Mouse (Mus musculus) midbrain, postnatal 0 days (tissue): ENCODE results near the gene Gm10974. TPM values are rescaled to one million over a fixed set of nuclear protein-coding genes. Genes with fewer than 3 reads are reported as not detected.

Experiments used
- ATAC-seq: fragments of 200-750 bp; cut with Nextera tagmentation; 2 replicates; pipeline ENCODE4 v1.8.0; 2017; ENCODE audit warnings: moderate number of reproducible peaks, mild to moderate bottlenecking, moderate TSS enrichment, moderate library complexity; ENCODE audit not compliant: low FRiP score
- DNase-seq: peaks from one replicate; pipeline ENCODE4 v3.0.0-alpha.2; 2015; ENCODE audit warnings: low spot score
- H3K27ac ChIP-seq: fragments of 300-500 bp; sonication (generic); 2 replicates; pipeline ENCODE4 v1.5.1; 2014; ENCODE audit warnings: low read depth, mild to moderate bottlenecking, low read length, mixed read lengths
- H3K27me3 ChIP-seq: fragments of 300-500 bp; sonication (generic); 2 replicates; pipeline ENCODE4 v1.6.1; 2014; ENCODE audit warnings: low read length, control low read depth, mixed read lengths; ENCODE audit not compliant: insufficient read depth
- H3K36me3 ChIP-seq: fragments of 300-500 bp; sonication (generic); 2 replicates; pipeline ENCODE4 v1.6.1; 2014; ENCODE audit warnings: low read length, control low read depth, mixed read lengths; ENCODE audit not compliant: insufficient read depth
- H3K4me1 ChIP-seq: fragments of 300-500 bp; sonication (generic); 2 replicates; pipeline ENCODE4 v1.6.1; 2014; ENCODE audit warnings: mild to moderate bottlenecking, control low read depth, antibody characterized with exemption, low read length, mixed read lengths; ENCODE audit not compliant: insufficient read depth
- H3K4me2 ChIP-seq: fragments of 300-500 bp; sonication (generic); 2 replicates; pipeline ENCODE4 v1.6.1; 2014; ENCODE audit warnings: low read depth, mild to moderate bottlenecking, low read length, mixed read lengths; ENCODE audit not compliant: poor library complexity, severe bottlenecking
- H3K4me3 ChIP-seq: fragments of 300-500 bp; sonication (generic); 2 replicates; pipeline ENCODE4 v1.5.1; 2014; ENCODE audit warnings: low read depth, mild to moderate bottlenecking, low read length, moderate library complexity
- H3K9ac ChIP-seq: fragments of 300-500 bp; sonication (generic); replicated peaks from 2 replicates; pipeline ENCODE4 v1.6.1; 2014; ENCODE audit warnings: mild to moderate bottlenecking, low read length, moderate library complexity, mixed read lengths; ENCODE audit not compliant: poor library complexity, severe bottlenecking
- H3K9me3 ChIP-seq: fragments of 300-500 bp; sonication (generic); 2 replicates; pipeline ENCODE4 v1.6.1; 2016; ENCODE audit warnings: low read length, control low read depth
- CTCF ChIP-seq: IDR thresholded peaks from 2 replicates; pipeline ENCODE4 v1.5.1; 2016; ENCODE audit warnings: antibody characterized with exemption, mild to moderate bottlenecking
- WGBS: fragments of 180-500 bp; shearing (Covaris S2); extraction: QIAGEN DNeasy Blood & Tissue Kit; methylation state at CpG from one replicate; pipeline ENCODE4 v1.1.7; 2014; 5-methylcytosine and 5-hydroxymethylcytosine counted together
- polyA plus RNA-seq: library from polyadenylated mRNA; unstranded; fragments of >200 nt; fragmentation: Nextera tagmentation; extraction: Ambion mirVana; gene quantifications from 2 replicates; pipeline ENCODE4 v1.2.1, GENCODE M21; 2015
- total RNA-seq: library from RNA; depleted of rRNA; stranded (reverse); fragments of >200 nt; gene quantifications from 2 replicates; pipeline ENCODE4 v1.2.3, GENCODE M21; 2014

Gene Gm10974
- total and polyA plus RNA-seq, 2 experiments from 2014 or later: not detected

GRCm38 (mm10) chr7:66376560-66376959, 10.9 kb downstream of the Gm10974 start:
- ATAC-seq (no peak), DNase-seq (no peak)
- no peak for TF ChIP-seq CTCF
- Histone ChIP-seq H3K4me2 (no peak overlapping the region), H3K27ac (no peak overlapping the region), H3K36me3 (no peaks in the 10 kb centered on the region), H3K4me3 (no peak overlapping the region), H3K9ac (no peak overlapping the region), H3K27me3 (no peaks in the 10 kb centered on the region), H3K4me1 (no peaks in the 10 kb centered on the region), H3K9me3 (no peaks in the 10 kb centered on the region)
- WGBS: 87% methylated on average over 10 of the region's 10 CpGs

DNA sequence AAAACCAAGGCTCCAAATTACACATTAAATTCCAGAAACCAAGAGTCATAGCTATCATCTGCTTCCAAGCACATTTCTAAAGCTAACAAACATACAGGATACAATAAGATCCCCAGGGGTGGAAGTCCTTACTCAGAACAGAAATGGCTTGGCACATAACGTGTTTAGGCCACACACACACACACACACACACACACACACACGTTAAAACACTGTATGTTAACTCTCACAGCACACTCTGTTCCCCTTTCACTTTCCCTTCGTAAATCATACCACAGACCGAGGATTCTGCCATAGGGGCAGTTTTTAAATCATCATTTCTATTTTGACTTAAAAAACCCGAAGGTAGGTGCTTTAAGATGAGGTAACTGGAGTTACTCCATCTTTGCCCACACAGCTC, 18.5 kb downstream of the Gm10974 start:
- TF ChIP-seq CTCF: no peak
- no peaks in the 10 kb centered on the region for H3K36me3 ChIP-seq
- H3K4me1 ChIP-seq: peaks cover 6% of the 10 kb centered on the region; the same call in 1 of the 2 replicates
- H3K27ac ChIP-seq: no peak overlapping the region
- ATAC-seq: no peak
- no peaks in the 10 kb centered on the region for H3K9me3 ChIP-seq
- 74% methylated on average over 5 of the region's 5 CpGs for WGBS
- DNase-seq: no peak
- no peak overlapping the region for H3K9ac ChIP-seq
- peaks cover 8% of the 10 kb centered on the region; the same call in 1 of the 2 replicates for H3K27me3 ChIP-seq
- H3K4me3 ChIP-seq: no peak overlapping the region
- H3K4me2 ChIP-seq: no peak overlapping the region

DNA sequence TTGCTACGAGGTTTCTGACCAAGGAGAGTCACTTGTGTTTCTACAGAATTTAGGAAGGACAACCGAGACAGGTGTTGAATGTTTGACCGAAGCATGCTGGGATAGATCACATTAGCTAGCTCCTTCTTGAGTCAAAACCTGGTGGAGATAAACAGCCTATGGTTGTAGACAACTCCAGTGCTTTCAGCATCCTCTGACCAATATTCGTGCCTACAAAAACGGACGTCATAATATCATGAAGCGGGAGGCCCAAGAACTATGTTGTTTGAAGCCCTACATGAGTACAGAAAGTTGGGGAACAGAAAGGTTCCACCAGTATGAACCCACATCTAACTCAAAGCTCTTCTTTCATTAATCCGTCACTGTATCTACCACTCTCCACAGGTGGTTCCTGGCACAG, 19.2 kb downstream of the Gm10974 start:
- Histone ChIP-seq H3K4me1 (peaks cover 6% of the 10 kb centered on the region; the same call in 1 of the 2 replicates), H3K27me3 (peaks cover 8% of the 10 kb centered on the region; the same call in 1 of the 2 replicates), H3K9me3 (no peaks in the 10 kb centered on the region), H3K27ac (no peak overlapping the region), H3K9ac (no peak overlapping the region), H3K4me2 (no peak overlapping the region), H3K4me3 (no peak overlapping the region), H3K36me3 (no peaks in the 10 kb centered on the region)
- WGBS: 92% methylated on average over 8 of the region's 8 CpGs
- no peak for TF ChIP-seq CTCF
- DNase-seq (no peak), ATAC-seq (no peak)

DNA sequence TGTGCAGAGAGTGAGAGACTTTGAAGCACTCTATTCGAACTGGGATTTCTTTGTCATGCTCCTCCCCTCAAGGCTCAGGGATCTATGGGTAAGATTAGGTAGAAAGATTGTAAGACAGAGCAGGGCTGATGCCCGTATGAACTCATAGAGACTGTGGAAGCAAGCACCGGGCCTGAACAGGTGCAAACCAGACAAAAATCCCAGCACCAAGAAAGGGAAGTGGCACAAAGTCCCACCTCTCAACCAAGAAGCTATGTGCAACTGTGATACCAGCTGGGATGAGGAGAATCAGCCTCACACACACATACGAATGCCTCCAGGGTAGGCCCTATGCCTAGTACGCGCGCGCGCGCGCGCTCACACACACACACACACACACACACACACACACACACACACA, 20.1 kb downstream of the Gm10974 start:
- no peaks in the 10 kb centered on the region for H3K36me3 ChIP-seq
- peaks cover 6% of the 10 kb centered on the region; the same call in 1 of the 2 replicates for H3K4me1 ChIP-seq
- 95% methylated on average over 12 of the region's 12 CpGs for WGBS
- H3K4me3 ChIP-seq: no peak overlapping the region
- H3K9ac ChIP-seq: no peak overlapping the region
- no peak for TF ChIP-seq CTCF
- ATAC-seq (no peak), DNase-seq (no peak)
- H3K9me3 ChIP-seq: no peaks in the 10 kb centered on the region
- H3K27ac ChIP-seq: no peak overlapping the region
- H3K27me3 ChIP-seq: peaks cover 8% of the 10 kb centered on the region; the same call in 1 of the 2 replicates
- H3K4me2 ChIP-seq: no peak overlapping the region

GRCm38 (mm10) chr7:66386411-66386810, 20.7 kb downstream of the Gm10974 start:
- H3K27me3 ChIP-seq: peaks cover 8% of the 10 kb centered on the region; the same call in 1 of the 2 replicates
- peaks cover 6% of the 10 kb centered on the region; the same call in 1 of the 2 replicates for H3K4me1 ChIP-seq
- no peak for TF ChIP-seq CTCF
- H3K4me3 ChIP-seq: no peak overlapping the region
- WGBS: 98% methylated on average over 6 of the region's 6 CpGs
- ATAC-seq (no peak), DNase-seq (no peak)
- H3K27ac ChIP-seq: no peak overlapping the region
- no peaks in the 10 kb centered on the region for H3K36me3 ChIP-seq
- no peaks in the 10 kb centered on the region for H3K9me3 ChIP-seq
- H3K9ac ChIP-seq: no peak overlapping the region
- H3K4me2 ChIP-seq: no peak overlapping the region

DNA sequence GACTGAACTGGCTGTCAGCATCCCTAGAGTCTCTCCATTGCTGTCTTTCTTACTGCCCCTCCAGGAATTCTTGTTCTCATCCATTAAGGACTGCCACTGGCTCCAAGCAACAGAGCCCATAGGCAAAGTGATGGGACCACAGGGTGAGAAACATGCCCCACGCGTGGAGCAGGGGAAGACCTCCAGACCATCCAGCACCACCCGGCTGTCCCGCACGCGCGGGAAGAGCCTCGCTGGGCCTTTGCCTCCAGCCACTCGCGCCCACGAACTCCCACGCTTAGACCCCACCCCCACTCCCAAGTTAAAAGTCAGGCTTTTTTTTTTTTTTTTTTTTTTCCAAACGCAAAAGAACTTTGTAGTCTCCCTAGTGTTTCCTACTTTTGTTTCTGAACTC, 21.7 kb downstream of the Gm10974 start:
- DNase-seq (no peak), ATAC-seq (no peak)
- H3K27me3 ChIP-seq: peaks cover 8% of the 10 kb centered on the region; the same call in 1 of the 2 replicates
- peak overlapping the region; percentile 61; the same call in 1 of the 2 replicates for H3K9ac ChIP-seq
- TF ChIP-seq CTCF: no peak
- peak overlapping the region; percentile 52 for H3K4me3 ChIP-seq
- 7% methylated on average over 13 of the region's 13 CpGs for WGBS
- no peak overlapping the region for H3K27ac ChIP-seq
- peaks cover 6% of the 10 kb centered on the region; the same call in 1 of the 2 replicates for H3K4me1 ChIP-seq
- no peaks in the 10 kb centered on the region for H3K36me3 ChIP-seq
- no peaks in the 10 kb centered on the region for H3K9me3 ChIP-seq
- H3K4me2 ChIP-seq: peak overlapping the region; percentile 99
